Mouse (Mus musculus) heart, postnatal 10 days (tissue): Measurements from ENCODE around the gene Polr2a. TPM values are rescaled to one million over a fixed set of nuclear protein-coding genes. Genes with fewer than 3 reads are reported as not detected.

Experiments used
- DNase-seq, 2 experiments: peaks; one replicate each; pipeline ENCODE4 v3.0.0; 2021
- intact Hi-C: fragments of 180-260 bp; cut with DNase I; formaldehyde crosslinking; loops from one replicate; pipeline ENCODE4 v1.15.1; 2025
- total RNA-seq, 2 experiments: library from RNA; stranded (reverse); gene quantifications; 2 replicates each; pipeline ENCODE4 v1.2.3; 2021

Polr2a gene
- total RNA-seq, 2 experiments from 2014 or later, result 44.5 to 47.5 TPM

DNA sequence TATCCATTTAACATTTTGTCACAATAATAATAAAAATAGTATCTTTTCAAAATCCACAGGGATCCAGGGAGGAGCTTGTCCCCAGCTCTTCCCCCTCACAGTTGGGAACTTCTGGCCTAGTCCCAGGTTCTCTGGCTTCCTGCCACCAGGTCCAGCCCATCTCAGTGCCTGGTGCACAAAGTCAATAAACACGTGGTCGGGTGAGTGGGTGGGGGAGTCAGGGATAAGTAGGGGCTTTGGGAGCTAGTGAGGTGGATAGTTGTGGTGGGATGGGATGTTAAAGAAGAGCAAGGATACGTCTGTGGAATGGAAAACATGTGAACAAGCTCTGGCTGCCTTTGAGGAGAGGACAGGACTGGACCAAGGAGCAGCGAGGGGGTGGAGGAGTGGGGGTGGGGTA lies 72.1 kb downstream of the Polr2a start:
- intact Hi-C loops, result no loop called here
- peak; percentile 86 to 90 for DNase-seq

- peak; percentile 89 to 90 for DNase-seq
- intact Hi-C loops, result no loop called here
These were observed 72.8 kb downstream of the Polr2a start, which contains the start of gene Tnfsf13 for GRCm38 (mm10) chr11:69685526-69686148. Tnfsf13 (minus strand) TSS chr11:69685784.

DNA sequence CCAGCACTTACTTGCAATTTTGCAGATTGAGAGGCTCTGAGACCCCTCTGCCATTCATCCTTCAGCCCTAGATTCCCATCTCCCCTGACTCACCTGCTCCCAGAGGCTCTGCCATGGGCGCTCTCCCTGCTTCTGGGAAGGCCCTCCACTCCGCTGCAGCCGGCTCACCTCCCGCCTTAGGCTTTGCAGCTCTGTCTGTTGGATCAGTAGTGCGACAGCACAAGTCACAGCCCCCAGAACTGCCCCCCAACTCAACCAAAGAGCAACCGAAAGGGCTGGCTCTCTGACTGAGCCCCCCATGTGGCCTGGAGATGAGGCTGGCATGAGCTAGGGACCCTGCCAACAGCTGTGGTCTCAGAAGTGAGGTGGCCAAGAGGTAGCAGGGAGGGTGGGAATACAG lies 73.5 kb downstream of the Polr2a start:
- intact Hi-C loops, result no loop called here
- no peak for DNase-seq

DNA sequence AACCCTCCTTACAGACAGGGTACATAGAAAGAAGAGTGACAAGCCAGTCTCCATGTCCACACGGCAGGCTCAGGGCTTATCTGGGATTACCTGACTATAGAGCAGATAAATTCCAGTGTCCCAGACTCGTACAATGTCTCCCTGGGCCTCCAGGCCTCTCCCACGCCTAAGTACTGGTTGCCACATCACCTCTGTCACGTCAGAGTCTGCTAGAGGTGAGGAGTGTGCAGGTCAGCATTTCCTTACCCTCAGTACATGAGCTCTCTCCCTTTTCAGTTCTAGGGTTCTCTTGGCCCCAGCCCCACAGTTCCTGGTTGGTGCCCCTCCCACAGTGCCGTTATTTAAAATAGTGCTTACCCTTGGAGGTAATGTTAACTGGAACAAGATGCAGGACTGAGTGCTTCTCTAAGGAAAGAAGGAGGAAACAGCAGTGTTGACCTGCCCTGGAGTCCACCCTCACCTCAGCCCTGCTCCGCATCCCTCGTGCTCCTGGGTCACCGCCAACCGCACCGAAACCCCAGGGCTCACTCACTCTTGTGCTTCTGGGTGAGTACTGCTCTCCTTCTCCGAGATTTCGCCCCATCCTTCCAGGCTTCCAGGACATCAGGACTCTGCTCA lies 74.2 kb downstream of the Polr2a start:
- intact Hi-C loops, result no loop called here
- no peak for DNase-seq

Other genes with a start within 250 kb of the Polr2a start
- gene Dnah2, start 209.5 kb downstream of the Polr2a start, total RNA-seq, result under 1 TPM; 0.02 to 0.10 TPM
- 100 to 1,000 TPM in 1 of 2 experiments, 10 to 100 TPM in 1; 97.6 to 115 TPM for gene Efnb3, start 198.4 kb downstream of the Polr2a start, total RNA-seq
- 1 to 10 TPM; 5.9 to 6.8 TPM for gene Wrap53, start 178.4 kb downstream of the Polr2a start, total RNA-seq
- gene Trp53, start 178.3 kb downstream of the Polr2a start, total RNA-seq, result 10 to 100 TPM; 32.5 to 45.2 TPM
- gene Atp1b2, start 152.7 kb downstream of the Polr2a start, total RNA-seq, result 10 to 100 TPM; 29.9 to 36.5 TPM
- gene Shbg, start 140.7 kb downstream of the Polr2a start, total RNA-seq, result not detected
- gene Sat2, start 136.6 kb downstream of the Polr2a start, total RNA-seq, result 1 to 10 TPM; 4.3 to 4.7 TPM
- 10 to 100 TPM; 72.1 to 78.7 TPM for gene Fxr2, start 125.6 kb downstream of the Polr2a start, total RNA-seq
- not detected for gene Sox15, start 103.3 kb downstream of the Polr2a start, total RNA-seq
- 10 to 100 TPM; 33.1 to 33.7 TPM for gene Mpdu1, start 96.0 kb downstream of the Polr2a start, total RNA-seq
- gene Cd68, start 92.5 kb downstream of the Polr2a start, total RNA-seq, result 1 to 10 TPM; 5.8 to 7.8 TPM
- 100 to 1,000 TPM; 389 to 397 TPM for gene Eif4a1, start 86.2 kb downstream of the Polr2a start, total RNA-seq
- 10 to 100 TPM; 48.9 to 49.6 TPM for gene Senp3, start 76.6 kb downstream of the Polr2a start, total RNA-seq
- 1 to 10 TPM; 2.1 to 2.4 TPM for gene Tnfsf13, start 72.9 kb downstream of the Polr2a start, total RNA-seq
- 10 to 100 TPM; 19.6 to 20.3 TPM for gene Tnfsf12, start 62.8 kb downstream of the Polr2a start, total RNA-seq
- 1 to 10 TPM; 5.1 to 5.2 TPM for gene Tnfsfm13, start 62.5 kb downstream of the Polr2a start, total RNA-seq
- under 1 TPM; 0.17 to 0.40 TPM for gene Slc35g3, start 3.3 kb upstream of the Polr2a start, total RNA-seq
- 10 to 100 TPM; 42.2 to 43.9 TPM for gene Zbtb4, start 7.3 kb upstream of the Polr2a start, total RNA-seq
- gene Chrnb1, start 37.3 kb upstream of the Polr2a start, total RNA-seq, result 1 to 10 TPM; 5.8 to 7.1 TPM
- 1 to 10 TPM; 1.9 to 3.5 TPM for gene Fgf11, start 43.2 kb upstream of the Polr2a start, total RNA-seq
- gene Tmem102, start 47.0 kb upstream of the Polr2a start, total RNA-seq, result 1 to 10 TPM in 1 of 2 experiments, under 1 TPM in 1; 0.94 to 1.2 TPM
- gene Gm39566, start 56.7 kb upstream of the Polr2a start, total RNA-seq, result not detected
- gene Spem2, start 59.8 kb upstream of the Polr2a start, total RNA-seq, result not detected
- gene Spem1, start 63.5 kb upstream of the Polr2a start, total RNA-seq, result not detected
- gene Nlgn2, start 79.1 kb upstream of the Polr2a start, total RNA-seq, result 10 to 100 TPM; 13.6 TPM
- 100 to 1,000 TPM; 130 to 151 TPM for gene Tmem256, start 79.9 kb upstream of the Polr2a start, total RNA-seq
- 10 to 100 TPM; 52.5 to 59.7 TPM for gene Plscr3, start 87.7 kb upstream of the Polr2a start, total RNA-seq
- not detected for gene Tnk1, start 100.1 kb upstream of the Polr2a start, total RNA-seq
- gene Tmem95, start 119.4 kb upstream of the Polr2a start, total RNA-seq, result not detected
- gene Kctd11, start 122.8 kb upstream of the Polr2a start, total RNA-seq, result 1 to 10 TPM; 3.0 to 3.5 TPM
- 1 to 10 TPM; 2.7 to 3.0 TPM for gene Acap1, start 136.9 kb upstream of the Polr2a start, total RNA-seq
- gene 2810408A11Rik, start 142.3 kb upstream of the Polr2a start, total RNA-seq, result 1 to 10 TPM; 2.1 to 2.7 TPM
- 10 to 100 TPM; 39.2 to 39.9 TPM for gene Neurl4, start 142.4 kb upstream of the Polr2a start, total RNA-seq
- gene Gps2, start 155.3 kb upstream of the Polr2a start, total RNA-seq, result 10 to 100 TPM; 29.4 to 30.5 TPM
- 100 to 1,000 TPM; 488 to 490 TPM for gene Eif5a, start 163.3 kb upstream of the Polr2a start, total RNA-seq
- gene Ybx2, start 177.2 kb upstream of the Polr2a start, total RNA-seq, result 10 to 100 TPM; 22.7 to 25.7 TPM
- 100 to 1,000 TPM; 135 to 144 TPM for gene Slc2a4, start 189.6 kb upstream of the Polr2a start, total RNA-seq
- not detected for gene Cldn7, start 206.1 kb upstream of the Polr2a start, total RNA-seq
- gene Ctdnep1, start 222.5 kb upstream of the Polr2a start, total RNA-seq, result 100 to 1,000 TPM; 144 to 159 TPM
- gene Elp5, start 223.9 kb upstream of the Polr2a start, total RNA-seq, result 10 to 100 TPM; 60.7 to 64.6 TPM
- 100 to 1,000 TPM; 275 to 295 TPM for gene Gabarap, start 232.5 kb upstream of the Polr2a start, total RNA-seq
- gene Phf23, start 237.1 kb upstream of the Polr2a start, total RNA-seq, result 10 to 100 TPM; 23.1 to 27.7 TPM
- 10 to 100 TPM in 1 of 2 experiments, 1 to 10 TPM in 1; 8.6 to 11.8 TPM for gene Dvl2, start 242.0 kb upstream of the Polr2a start, total RNA-seq